Mouse (Mus musculus): Measurements from ENCODE around the gene 1700028P14Rik. TPM values are rescaled to one million over a fixed set of nuclear protein-coding genes. Genes with fewer than 3 reads are reported as not detected.

1700028P14Rik gene
- total and polyA plus RNA-seq, 3 experiments: not detected

DNA sequence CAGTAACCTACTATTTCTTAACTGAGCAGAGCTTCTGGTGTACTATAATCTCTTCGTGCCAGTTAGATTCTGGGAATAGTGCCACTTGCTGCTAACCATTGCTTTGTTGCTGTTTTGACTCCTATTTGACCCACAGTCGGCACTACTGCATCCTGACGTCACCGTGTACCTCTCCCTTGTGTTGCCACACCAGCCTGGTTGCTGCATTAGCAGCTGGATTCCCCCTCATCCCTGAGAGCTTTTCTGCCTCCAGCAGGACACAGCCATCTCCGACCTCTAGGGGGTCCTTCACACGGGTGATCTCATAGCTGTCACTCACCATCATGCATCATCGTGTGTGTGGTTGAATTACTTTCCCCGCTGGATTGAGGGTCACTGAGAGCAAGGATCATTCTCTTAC lies 45.2 kb upstream of the 1700028P14Rik start:
- Histone ChIP-seq H3K27me3 (ENCODE audit: control insufficient read depth in 1 of 2, insufficient read depth in 2 of 2, low read length in 2 of 2) (no peaks in the 10 kb centered on the region), H3K9me3 (replicated peaks; ENCODE audit: insufficient read depth, low read length) (no peaks in the 10 kb centered on the region), H3K4me3 (ENCODE audit: control insufficient read depth in 1 of 2, insufficient read depth in 1 of 2, low read depth in 2 of 2, low read length in 2 of 2) (no peak overlapping the region), H3K36me3 (ENCODE audit: control insufficient read depth in 1 of 2, insufficient read depth in 2 of 2, low read length in 2 of 2) (peaks cover 0 to 8% of the 10 kb centered on the region in 2 experiments; a peak in 2 of 4 replicates), H3K9ac (ENCODE audit: control insufficient read depth, low read depth, low read length, poor library complexity, severe bottlenecking) (no peak overlapping the region), H3K79me2 (ENCODE audit: control insufficient read depth, insufficient read depth, low read length, poor library complexity) (peaks cover 4% of the 10 kb centered on the region), H3K4me1 (ENCODE audit: control insufficient read depth in 1 of 2, insufficient read depth in 2 of 2, low read length in 2 of 2) (no peaks in the 10 kb centered on the region), H3K27ac (ENCODE audit: control insufficient read depth, low read depth, low read length) (no peak overlapping the region)
- no peak for DNase-seq (ENCODE audit: low read depth, low spot score)
- TF ChIP-seq MYC (IDR thresholded peaks at IDR 0.05; ENCODE audit: low read depth, low read length): no peak
- TF ChIP-seq BHLHE40 (IDR thresholded peaks at IDR 0.05; ENCODE audit: borderline replicate concordance, low read depth, low read length): no peak
- TF ChIP-seq GATA1 (IDR thresholded peaks at IDR 0.05; ENCODE audit: low read depth, low read length): no peak
- TF ChIP-seq ZMIZ1 (IDR thresholded peaks at IDR 0.05; ENCODE audit: low read depth, low read length): no peak

DNA sequence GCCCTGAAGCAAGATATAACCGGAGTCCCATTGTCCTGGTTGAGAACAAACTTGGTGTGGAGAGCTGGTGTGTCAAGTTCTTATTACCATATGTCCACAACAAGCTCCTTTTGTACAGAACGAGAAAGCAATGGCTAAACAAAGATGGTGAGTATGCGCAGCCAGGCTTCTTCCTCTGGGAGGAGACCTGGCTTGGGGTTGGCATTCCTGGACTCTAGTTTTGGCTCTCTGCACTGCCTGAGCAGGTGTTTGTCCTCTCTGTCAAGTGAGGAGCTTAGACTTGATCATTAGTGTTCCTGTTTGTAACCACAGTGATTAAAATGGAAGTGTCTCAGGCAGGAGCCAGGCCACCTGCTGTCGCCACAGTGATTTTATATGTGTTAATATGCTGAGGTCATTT lies 41.7 kb upstream of the 1700028P14Rik start:
- peaks cover 8% of the 10 kb centered on the region in 2 experiments for H3K36me3 ChIP-seq (ENCODE audit: control insufficient read depth in 1 of 2, insufficient read depth in 2 of 2, low read length in 2 of 2)
- no peak for TF ChIP-seq NELFE (IDR thresholded peaks at IDR 0.05; ENCODE audit: low read depth, low read length)
- TF ChIP-seq MEF2A (IDR thresholded peaks at IDR 0.05; ENCODE audit: extremely low read depth, insufficient replicate concordance, low read depth, low read length, poor library complexity, severe bottlenecking): no peak
- no peak for TF ChIP-seq UBTF (IDR thresholded peaks at IDR 0.05; ENCODE audit: borderline replicate concordance, insufficient read depth, low read depth, low read length)
- no peak for TF ChIP-seq ETS1 (IDR thresholded peaks at IDR 0.05; ENCODE audit: low read depth, low read length)
- TF ChIP-seq ELF1 (IDR thresholded peaks at IDR 0.05; ENCODE audit: low read depth, low read length): no peak
- no peak for TF ChIP-seq ZMIZ1 (IDR thresholded peaks at IDR 0.05; ENCODE audit: low read depth, low read length)
- TF ChIP-seq EP300 (IDR thresholded peaks at IDR 0.05; ENCODE audit: low read depth in 1 of 2, low read length in 2 of 2): no peak
- no peak for TF ChIP-seq RAD21 (IDR thresholded peaks at IDR 0.05; ENCODE audit: low read depth, low read length)
- peaks cover 14% of the 10 kb centered on the region for H3K79me2 ChIP-seq (ENCODE audit: control insufficient read depth, insufficient read depth, low read length, poor library complexity)

DNA sequence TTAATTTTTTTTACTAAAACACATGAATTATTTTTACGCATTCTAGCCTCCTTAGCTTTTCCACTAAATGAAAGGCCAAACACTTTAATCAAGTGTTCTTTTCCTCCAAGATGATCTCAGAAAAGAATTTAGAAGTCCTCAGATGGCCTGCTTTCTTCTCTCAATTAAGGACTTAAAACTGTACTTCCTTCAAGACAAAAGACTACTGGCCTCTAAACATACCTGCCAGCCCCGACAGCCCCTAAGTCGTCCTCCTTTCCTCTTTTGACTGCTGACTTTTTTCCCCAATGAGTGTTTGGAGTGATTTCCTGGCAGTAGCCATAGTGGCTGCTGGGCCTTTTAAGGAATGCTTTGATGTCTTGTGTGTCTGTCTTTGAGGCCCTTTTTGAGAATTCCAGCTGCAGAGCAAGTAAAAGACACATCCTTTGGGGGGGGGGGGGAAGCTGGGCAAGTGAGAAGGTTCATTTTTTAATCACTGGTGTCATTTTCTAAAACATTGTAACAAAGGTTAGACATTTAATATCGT lies 35.9 kb upstream of the 1700028P14Rik start:
- Histone ChIP-seq H3K27me3 (ENCODE audit: control insufficient read depth in 1 of 2, insufficient read depth in 2 of 2, low read length in 2 of 2) (no peaks in the 10 kb centered on the region), H3K9me3 (replicated peaks; ENCODE audit: insufficient read depth, low read length) (no peaks in the 10 kb centered on the region), H3K4me3 (ENCODE audit: control insufficient read depth in 1 of 2, insufficient read depth in 1 of 2, low read depth in 2 of 2, low read length in 2 of 2) (peak overlapping the region; percentile 47 to 95), H3K27ac (ENCODE audit: control insufficient read depth, low read depth, low read length) (no peak overlapping the region), H3K4me1 (ENCODE audit: control insufficient read depth in 1 of 2, insufficient read depth in 2 of 2, low read length in 2 of 2) (peaks cover 0 to 11% of the 10 kb centered on the region in 2 experiments; a peak in 2 of 4 replicates), H3K9ac (ENCODE audit: control insufficient read depth, low read depth, low read length, poor library complexity, severe bottlenecking) (peak overlapping the region; percentile 97), H3K79me2 (ENCODE audit: control insufficient read depth, insufficient read depth, low read length, poor library complexity) (peaks cover 26% of the 10 kb centered on the region), H3K36me3 (ENCODE audit: control insufficient read depth in 1 of 2, insufficient read depth in 2 of 2, low read length in 2 of 2) (peaks cover 0 to 18% of the 10 kb centered on the region in 2 experiments; a peak in 2 of 4 replicates)
- TF ChIP-seq CHD1 (IDR thresholded peaks at IDR 0.05; ENCODE audit: low read depth, low read length) (0 out of 2 replicates have a peak, but pooled peaks have one; percentile 69), NRF1 (IDR thresholded peaks at IDR 0.05; ENCODE audit: insufficient read depth, low read depth, low read length, poor library complexity, severe bottlenecking) (no peak), MYB (IDR thresholded peaks at IDR 0.05; ENCODE audit: low read depth, low read length) (no peak), EP300 (IDR thresholded peaks at IDR 0.05; ENCODE audit: low read depth in 1 of 2, low read length in 2 of 2) (no peak), MAZ (IDR thresholded peaks at IDR 0.05; ENCODE audit: low read depth, low read length) (no peak), NELFE (IDR thresholded peaks at IDR 0.05; ENCODE audit: low read depth, low read length) (no peak), CTCF (IDR thresholded peaks at IDR 0.05 in 2 of 3, conservative IDR thresholded peaks at IDR 0.05 in 1 of 3; ENCODE audit: control insufficient read depth in 1 of 3, insufficient read depth in 1 of 3, low read depth in 2 of 3, low read length in 3 of 3, poor library complexity in 1 of 3, severe bottlenecking in 1 of 3) (no peak), ZKSCAN1 (IDR thresholded peaks at IDR 0.05; ENCODE audit: low read depth, low read length) (no peak)
- peak; percentile 39 for DNase-seq (ENCODE audit: low read depth, low spot score)

More for the DNA sequence above, 41.7 kb upstream of the 1700028P14Rik start:
- H3K27me3 ChIP-seq (ENCODE audit: control insufficient read depth in 1 of 2, insufficient read depth in 2 of 2, low read length in 2 of 2): no peaks in the 10 kb centered on the region
- H3K4me1 ChIP-seq (ENCODE audit: control insufficient read depth in 1 of 2, insufficient read depth in 2 of 2, low read length in 2 of 2): peaks cover 0 to 3% of the 10 kb centered on the region in 2 experiments; a peak in 1 of 4 replicates
- H3K4me3 ChIP-seq (ENCODE audit: control insufficient read depth in 1 of 2, insufficient read depth in 1 of 2, low read depth in 2 of 2, low read length in 2 of 2): no peak overlapping the region
- H3K9me3 ChIP-seq (replicated peaks; ENCODE audit: insufficient read depth, low read length): no peaks in the 10 kb centered on the region
- H3K27ac ChIP-seq (ENCODE audit: control insufficient read depth, low read depth, low read length): no peak overlapping the region
- H3K9ac ChIP-seq (ENCODE audit: control insufficient read depth, low read depth, low read length, poor library complexity, severe bottlenecking): no peak overlapping the region
- DNase-seq (ENCODE audit: low read depth, low spot score): no peak

Data from MEL (cell line).